Mouse (Mus musculus) liver, adult 2 months (tissue): ENCODE results near the gene Capg.

ENCODE experiments used
- CTCF ChIP-seq: fragments of 200-500 bp; IDR thresholded peaks from 2 replicates; pipeline ENCODE4 v1.5.1; 2011; ENCODE audit warnings: low read depth, low read length, control low read depth
- POLR2A ChIP-seq: fragments of 200-500 bp; IDR thresholded peaks from 2 replicates; pipeline ENCODE4 v1.6.1; 2011; ENCODE audit warnings: low read length, control low read depth; ENCODE audit not compliant: insufficient read depth; ENCODE audit errors: extremely low read depth

DNA sequence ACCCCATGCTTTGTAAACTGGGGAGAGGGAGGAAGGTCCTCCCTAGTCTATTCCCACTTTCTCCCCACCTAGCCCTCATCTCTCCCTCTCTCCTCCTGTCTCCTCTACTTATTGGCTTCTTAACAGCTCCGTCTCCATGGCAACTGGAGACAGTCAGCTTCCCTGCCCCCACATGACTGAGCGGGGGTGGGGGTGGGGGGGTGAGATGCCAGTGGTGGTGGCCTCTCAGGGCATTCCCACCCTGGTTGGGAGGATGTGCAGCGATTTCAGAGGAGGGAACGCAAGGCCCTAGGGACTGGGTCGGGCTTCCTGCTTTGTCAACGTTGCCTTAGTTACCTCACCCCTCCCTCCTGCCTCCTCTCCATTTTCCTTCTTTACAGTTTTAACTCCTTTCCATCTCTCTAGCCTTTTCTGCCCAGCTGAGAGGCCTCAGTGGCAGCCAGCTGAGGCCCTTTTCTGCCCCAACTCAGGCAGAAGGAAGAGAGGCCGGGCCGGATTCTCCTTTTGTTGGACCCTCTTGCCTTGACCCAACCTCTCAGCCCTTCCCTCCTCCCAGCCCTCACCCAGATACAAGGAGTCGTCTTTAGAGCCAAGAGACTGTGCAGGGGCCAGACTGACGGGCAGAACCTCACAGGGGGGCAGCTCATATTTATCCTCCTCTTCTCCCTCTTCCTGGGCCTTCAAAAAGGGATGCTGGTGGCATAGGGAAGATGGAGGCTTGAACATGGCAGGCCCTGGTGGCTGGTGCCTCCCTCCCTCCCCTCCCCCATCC lies 24.1 kb upstream of the Capg start:
- TF ChIP-seq POLR2A = no peak
- no peak for TF ChIP-seq CTCF
